Mouse (Mus musculus): ENCODE results near the gene Lat2.

- TF ChIP-seq CTCF (IDR thresholded peaks at IDR 0.05; ENCODE audit: extremely low read depth, insufficient read depth, low read length) (no peak), POLR2A (IDR thresholded peaks at IDR 0.05; ENCODE audit: extremely low read depth, insufficient read depth, low read length) (peak; percentile 37; the same call in 1 of the 2 replicates)
Measured at GRCm38 (mm10) chr5:134552110-134552972, 62.5 kb downstream of the Lat2 start, which contains the start of gene Clip2.
